Mouse (Mus musculus): ENCODE results near the gene Grin2b. TPM values are rescaled to one million over a fixed set of nuclear protein-coding genes. Genes with fewer than 3 reads are reported as not detected.

Gene Grin2b
- polyA plus RNA-seq, 1 experiment = 17.0 TPM

DNA sequence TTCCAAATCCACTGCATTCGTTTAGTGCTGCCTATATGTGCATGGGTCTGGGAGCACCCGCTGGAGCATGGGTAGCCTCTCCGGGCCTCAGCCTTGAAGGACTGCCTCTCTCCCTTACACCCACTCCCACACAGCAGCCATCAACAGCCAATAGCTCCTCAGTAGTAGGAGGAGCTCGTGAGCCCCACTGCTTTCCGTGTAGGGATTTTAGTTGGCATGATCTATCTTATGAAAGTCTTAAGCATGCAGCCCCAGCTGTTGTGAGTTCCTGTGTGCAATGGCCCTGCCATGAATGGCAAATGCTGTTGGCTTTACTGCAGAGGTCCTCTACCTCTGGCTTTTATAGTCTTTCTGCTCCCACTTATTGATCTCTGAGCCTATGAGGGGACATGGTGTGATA is 227.8 kb downstream of the Grin2b start:
- DNase-seq (ENCODE audit: low read depth) = no peak
- no peak for TF ChIP-seq POLR2A (IDR thresholded peaks at IDR 0.05; ENCODE audit: borderline replicate concordance, extremely low read depth, insufficient read depth, insufficient read length, poor library complexity, severe bottlenecking)
- TF ChIP-seq CTCF (IDR thresholded peaks at IDR 0.05; ENCODE audit: borderline replicate concordance, extremely low read depth, insufficient read depth, insufficient read length) = no peak

DNA sequence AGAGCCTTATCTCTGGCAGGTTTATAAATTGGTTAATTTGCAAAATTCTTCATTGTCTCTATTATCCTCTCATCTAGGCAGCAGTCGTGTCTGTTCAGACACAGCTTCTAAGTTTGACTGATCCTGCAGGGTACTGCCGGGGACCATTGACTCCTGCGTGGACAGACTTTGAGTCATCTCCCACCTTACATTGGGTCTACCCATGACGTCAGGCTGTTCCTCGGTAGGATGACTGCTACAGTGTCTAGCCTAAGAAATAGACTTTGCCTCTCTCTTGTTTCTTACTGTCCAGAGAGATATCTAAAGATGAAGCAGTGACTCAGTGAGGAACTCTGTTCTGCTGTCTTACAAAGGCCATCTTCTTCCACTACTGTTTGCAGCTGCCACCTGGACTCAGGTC is 229.0 kb downstream of the Grin2b start:
- no peak for DNase-seq (ENCODE audit: low read depth)
- TF ChIP-seq POLR2A (IDR thresholded peaks at IDR 0.05; ENCODE audit: borderline replicate concordance, extremely low read depth, insufficient read depth, insufficient read length, poor library complexity, severe bottlenecking) (no peak), CTCF (IDR thresholded peaks at IDR 0.05; ENCODE audit: borderline replicate concordance, extremely low read depth, insufficient read depth, insufficient read length) (no peak)

DNA sequence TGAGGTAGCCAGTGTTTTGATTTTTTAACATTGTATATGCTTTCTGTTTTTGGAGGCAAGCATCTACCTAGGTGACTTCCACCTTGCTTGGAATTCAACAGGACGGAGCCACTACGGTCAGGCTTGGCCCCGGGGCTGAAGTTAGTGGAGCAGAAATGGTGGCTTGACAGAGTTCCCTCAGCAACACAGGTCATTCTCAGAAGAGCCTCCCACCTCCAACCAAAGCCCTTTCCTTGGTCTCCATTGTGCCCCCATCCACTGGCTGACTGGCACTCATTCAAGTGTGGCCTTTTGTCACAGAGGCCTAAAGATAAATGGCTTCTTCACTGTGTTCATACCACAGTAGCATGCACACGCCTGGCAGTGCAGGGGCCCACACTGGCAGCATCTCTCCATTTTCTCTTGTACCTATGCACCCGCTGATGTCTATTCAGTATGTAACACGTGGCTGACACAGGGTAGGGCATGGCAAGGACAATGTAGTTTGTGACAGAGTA is 230.1 kb downstream of the Grin2b start:
- DNase-seq (ENCODE audit: low read depth) = no peak
- TF ChIP-seq POLR2A (IDR thresholded peaks at IDR 0.05; ENCODE audit: borderline replicate concordance, extremely low read depth, insufficient read depth, insufficient read length, poor library complexity, severe bottlenecking) = no peak

GRCm38 (mm10) chr6:135932924-135933323 is 240.4 kb downstream of the Grin2b start:
- TF ChIP-seq CTCF (IDR thresholded peaks at IDR 0.05; ENCODE audit: borderline replicate concordance, extremely low read depth, insufficient read depth, insufficient read length) (no peak), POLR2A (IDR thresholded peaks at IDR 0.05; ENCODE audit: borderline replicate concordance, extremely low read depth, insufficient read depth, insufficient read length, poor library complexity, severe bottlenecking) (no peak)
- no peak for DNase-seq (ENCODE audit: low read depth)

GRCm38 (mm10) chr6:135932400-135932920 is 240.9 kb downstream of the Grin2b start:
- peak; percentile 71 for DNase-seq (ENCODE audit: low read depth)
- TF ChIP-seq POLR2A (IDR thresholded peaks at IDR 0.05; ENCODE audit: borderline replicate concordance, extremely low read depth, insufficient read depth, insufficient read length, poor library complexity, severe bottlenecking) = no peak
- TF ChIP-seq CTCF (IDR thresholded peaks at IDR 0.05; ENCODE audit: borderline replicate concordance, extremely low read depth, insufficient read depth, insufficient read length) = no peak

- peak; percentile 51 for DNase-seq (ENCODE audit: low read depth)
- TF ChIP-seq CTCF (IDR thresholded peaks at IDR 0.05; ENCODE audit: borderline replicate concordance, extremely low read depth, insufficient read depth, insufficient read length) (no peak), POLR2A (IDR thresholded peaks at IDR 0.05; ENCODE audit: borderline replicate concordance, extremely low read depth, insufficient read depth, insufficient read length, poor library complexity, severe bottlenecking) (no peak)
Measured at GRCm38 (mm10) chr6:135917676-135918075, 255.6 kb downstream of the Grin2b start.

GRCm38 (mm10) chr6:135914608-135915007 is 258.7 kb downstream of the Grin2b start:
- no peak for DNase-seq (ENCODE audit: low read depth)
- TF ChIP-seq CTCF (IDR thresholded peaks at IDR 0.05; ENCODE audit: borderline replicate concordance, extremely low read depth, insufficient read depth, insufficient read length) = peak; percentile 27; the same call in 1 of the 2 replicates
- TF ChIP-seq POLR2A (IDR thresholded peaks at IDR 0.05; ENCODE audit: borderline replicate concordance, extremely low read depth, insufficient read depth, insufficient read length, poor library complexity, severe bottlenecking) = no peak

DNA sequence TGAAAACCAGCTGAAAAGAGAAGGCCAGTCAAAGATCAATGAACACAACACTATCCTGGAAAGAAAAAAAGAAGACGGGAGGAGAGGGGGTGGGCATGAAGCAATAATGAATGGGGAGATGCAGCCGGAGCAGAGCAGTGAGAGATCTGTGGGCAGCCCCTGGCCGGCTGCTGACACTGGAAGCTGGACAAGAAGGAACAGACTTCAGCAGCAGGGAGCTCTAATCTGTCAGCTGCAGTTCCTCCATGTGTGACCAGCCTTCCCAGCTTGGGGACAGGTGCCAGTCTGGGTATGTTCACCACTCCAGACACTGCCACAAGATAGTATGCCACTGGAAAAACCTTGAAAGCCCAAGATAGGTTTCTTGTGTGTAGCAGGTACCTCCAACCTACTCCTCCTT is 261.2 kb downstream of the Grin2b start:
- TF ChIP-seq POLR2A (IDR thresholded peaks at IDR 0.05; ENCODE audit: borderline replicate concordance, extremely low read depth, insufficient read depth, insufficient read length, poor library complexity, severe bottlenecking) (no peak), CTCF (IDR thresholded peaks at IDR 0.05; ENCODE audit: borderline replicate concordance, extremely low read depth, insufficient read depth, insufficient read length) (no peak)

GRCm38 (mm10) chr6:135911131-135911530 is 262.2 kb downstream of the Grin2b start:
- TF ChIP-seq POLR2A (IDR thresholded peaks at IDR 0.05; ENCODE audit: borderline replicate concordance, extremely low read depth, insufficient read depth, insufficient read length, poor library complexity, severe bottlenecking) = no peak
- TF ChIP-seq CTCF (IDR thresholded peaks at IDR 0.05; ENCODE audit: borderline replicate concordance, extremely low read depth, insufficient read depth, insufficient read length) = no peak
- peak; percentile 62 for DNase-seq (ENCODE audit: low read depth)

More for the DNA sequence above, 261.2 kb downstream of the Grin2b start:
- DNase-seq (ENCODE audit: low read depth) = no peak

DNA sequence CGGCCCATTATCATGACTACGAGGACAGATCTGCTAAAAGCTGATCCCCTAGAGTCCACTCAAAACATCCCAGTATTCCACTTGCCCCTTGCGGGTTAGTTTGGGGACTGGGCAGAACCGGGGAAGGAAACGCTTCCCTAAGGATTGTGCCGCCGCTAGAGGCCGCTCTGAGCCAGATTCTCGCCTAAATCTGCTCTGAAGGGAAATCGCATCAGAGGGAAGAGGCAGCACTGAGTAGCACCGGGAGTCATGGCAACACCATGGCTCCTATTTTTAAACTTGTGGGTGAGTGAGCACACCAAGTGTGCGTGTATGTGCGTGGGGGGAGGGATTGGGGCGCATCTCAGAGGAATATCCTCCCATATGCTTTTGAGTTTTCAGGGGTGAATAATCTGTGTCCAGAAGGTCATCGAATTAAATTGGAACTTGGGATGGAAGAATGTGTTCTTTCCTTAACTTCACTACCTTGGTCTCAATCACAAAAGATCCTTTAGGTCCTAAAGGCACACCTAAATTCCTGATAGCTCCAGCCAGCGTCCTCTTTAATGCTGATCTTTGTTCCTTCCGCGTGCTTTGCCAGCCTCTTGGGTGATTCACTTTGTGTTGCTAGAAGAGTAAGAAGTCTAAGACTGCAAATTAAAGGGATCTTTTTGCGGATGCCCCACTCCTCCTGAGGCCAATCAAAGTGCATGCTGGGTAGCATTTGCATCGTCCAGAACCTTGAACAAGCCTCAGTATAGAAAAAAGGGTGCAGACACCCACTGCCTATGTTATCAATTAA is 265.6 kb downstream of the Grin2b start:
- DNase-seq (ENCODE audit: low read depth) = peak; percentile 89
- TF ChIP-seq POLR2A (IDR thresholded peaks at IDR 0.05; ENCODE audit: borderline replicate concordance, extremely low read depth, insufficient read depth, insufficient read length, poor library complexity, severe bottlenecking) (no peak), CTCF (IDR thresholded peaks at IDR 0.05; ENCODE audit: borderline replicate concordance, extremely low read depth, insufficient read depth, insufficient read length) (peak; percentile 92)

DNA sequence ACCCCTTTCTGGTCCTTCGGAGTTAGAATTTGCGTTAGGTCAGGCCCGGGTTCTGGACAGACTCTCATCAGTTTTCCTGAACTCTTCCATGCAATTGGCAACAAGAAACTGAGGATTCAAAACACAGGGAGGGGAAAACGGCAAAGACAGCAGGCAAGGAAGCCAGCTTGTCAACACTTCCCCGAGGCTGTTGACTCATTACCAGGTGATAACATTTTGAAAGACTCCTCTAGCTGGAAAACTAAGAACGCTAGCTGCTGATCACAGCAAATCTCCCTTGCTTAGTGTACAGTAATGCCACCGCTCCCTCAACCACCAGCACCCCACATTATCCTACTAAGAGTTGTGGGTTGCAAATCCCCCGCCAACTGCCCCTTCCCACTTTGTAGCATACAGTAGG is 266.2 kb downstream of the Grin2b start:
- peak; percentile 53 for DNase-seq (ENCODE audit: low read depth)
- no peak for TF ChIP-seq CTCF (IDR thresholded peaks at IDR 0.05; ENCODE audit: borderline replicate concordance, extremely low read depth, insufficient read depth, insufficient read length)
- TF ChIP-seq POLR2A (IDR thresholded peaks at IDR 0.05; ENCODE audit: borderline replicate concordance, extremely low read depth, insufficient read depth, insufficient read length, poor library complexity, severe bottlenecking) = no peak

GRCm38 (mm10) chr6:135904391-135904790 is 268.9 kb downstream of the Grin2b start:
- DNase-seq (ENCODE audit: low read depth) = no peak
- no peak for TF ChIP-seq CTCF (IDR thresholded peaks at IDR 0.05; ENCODE audit: borderline replicate concordance, extremely low read depth, insufficient read depth, insufficient read length)
- no peak for TF ChIP-seq POLR2A (IDR thresholded peaks at IDR 0.05; ENCODE audit: borderline replicate concordance, extremely low read depth, insufficient read depth, insufficient read length, poor library complexity, severe bottlenecking)

Measured in brain, embryonic 14.5 days (tissue).